Mouse (Mus musculus): ENCODE data around the gene Zfp688. TPM values are rescaled to one million over a fixed set of nuclear protein-coding genes. Genes with fewer than 3 reads are reported as not detected.
"Not testable (repeated sequence)": the region's sequence is repeated elsewhere in the genome, so short reads cannot be mapped to it uniquely, and the experiment has no call there.

Gene Zfp688
- 28.4 and 28.6 TPM in 2 replicates for polyA plus RNA-seq (2015; fragmentation: Nextera tagmentation; extraction: Ambion mirVana)

GRCm38 (mm10) chr7:127421388-127422191 is at the start of gene Zfp688:
Gene Zfp688, minus strand, starts transcription at chr7:127422068.
- WGBS = 1% methylated on average over 48 of the region's 48 CpGs
- Histone ChIP-seq H3K9ac (replicated peaks; ENCODE audit: low read depth, low read length) (peak within 1 kb of the TSS; percentile 93), H3K4me3 (replicated peaks; ENCODE audit: low read length) (peak within 1 kb of the TSS; percentile 75), H3K27ac (ENCODE audit: low read length) (peak within 1 kb of the TSS; percentile 60; the same call in 1 of the 2 replicates), H3K27me3 (replicated peaks; ENCODE audit: control insufficient read depth, insufficient read depth, low read length) (peaks cover 7% of the 10 kb centered on the region), H3K9me3 (ENCODE audit: control insufficient read depth, low read length) (no peaks in the 10 kb centered on the region), H3K36me3 (ENCODE audit: control insufficient read depth, insufficient read depth) (no peaks in the 10 kb centered on the region), H3K4me2 (ENCODE audit: low read length) (peak within 1 kb of the TSS; percentile 89), H3K4me1 (replicated peaks; ENCODE audit: control insufficient read depth, insufficient read depth, low read length) (peaks cover 14% of the 10 kb centered on the region)
- peak; percentile 99 for ATAC-seq

GRCm38 (mm10) chr7:127471646-127472010 is 49.8 kb upstream of the Zfp688 start:
- peak overlapping the region; percentile 89 for H3K4me2 ChIP-seq (ENCODE audit: low read length)
- H3K27me3 ChIP-seq (replicated peaks; ENCODE audit: control insufficient read depth, insufficient read depth, low read length) = no peaks in the 10 kb centered on the region
- H3K4me3 ChIP-seq (replicated peaks; ENCODE audit: low read length) = peak overlapping the region; percentile 78
- ATAC-seq = no peak; the same call in 1 of the 2 replicates
- WGBS = 0% methylated on average over 20 of the region's 25 CpGs
- peaks cover 19% of the 10 kb centered on the region for H3K4me1 ChIP-seq (replicated peaks; ENCODE audit: control insufficient read depth, insufficient read depth, low read length)
- H3K27ac ChIP-seq (ENCODE audit: low read length) = peak overlapping the region; percentile 98
- peaks cover 21% of the 10 kb centered on the region for H3K36me3 ChIP-seq (ENCODE audit: control insufficient read depth, insufficient read depth)
- 0 out of 2 replicates have a peak, but pooled peaks cover 4% of the 10 kb centered on the region for H3K9me3 ChIP-seq (ENCODE audit: control insufficient read depth, low read length)
- peak overlapping the region; percentile 97 for H3K9ac ChIP-seq (replicated peaks; ENCODE audit: low read depth, low read length)

- WGBS = under 1% methylated on average over 44 of the region's 46 CpGs
- H3K9me3 ChIP-seq (ENCODE audit: control insufficient read depth, low read length) = 0 out of 2 replicates have a peak, but pooled peaks cover 4% of the 10 kb centered on the region
- peak overlapping the region; percentile 98 for H3K27ac ChIP-seq (ENCODE audit: low read length)
- peaks cover 16% of the 10 kb centered on the region for H3K36me3 ChIP-seq (ENCODE audit: control insufficient read depth, insufficient read depth)
- peak; percentile 96 for ATAC-seq
- H3K9ac ChIP-seq (replicated peaks; ENCODE audit: low read depth, low read length) = peak overlapping the region; percentile 97
- peak overlapping the region; percentile 89 for H3K4me2 ChIP-seq (ENCODE audit: low read length)
- peaks cover 19% of the 10 kb centered on the region for H3K4me1 ChIP-seq (replicated peaks; ENCODE audit: control insufficient read depth, insufficient read depth, low read length)
- H3K27me3 ChIP-seq (replicated peaks; ENCODE audit: control insufficient read depth, insufficient read depth, low read length) = no peaks in the 10 kb centered on the region
- H3K4me3 ChIP-seq (replicated peaks; ENCODE audit: low read length) = peak overlapping the region; percentile 78
Observed at GRCm38 (mm10) chr7:127470743-127471645, 49.1 kb upstream of the Zfp688 start.

GRCm38 (mm10) chr7:127470011-127470715 is 48.3 kb upstream of the Zfp688 start:
- Histone ChIP-seq H3K4me2 (ENCODE audit: low read length) (peak overlapping the region; percentile 89), H3K4me3 (replicated peaks; ENCODE audit: low read length) (peak overlapping the region; percentile 78), H3K9me3 (ENCODE audit: control insufficient read depth, low read length) (0 out of 2 replicates have a peak, but pooled peaks cover 4% of the 10 kb centered on the region), H3K4me1 (replicated peaks; ENCODE audit: control insufficient read depth, insufficient read depth, low read length) (peaks cover 19% of the 10 kb centered on the region), H3K9ac (replicated peaks; ENCODE audit: low read depth, low read length) (peak overlapping the region; percentile 97), H3K27ac (ENCODE audit: low read length) (peak overlapping the region; percentile 98), H3K27me3 (replicated peaks; ENCODE audit: control insufficient read depth, insufficient read depth, low read length) (no peaks in the 10 kb centered on the region), H3K36me3 (ENCODE audit: control insufficient read depth, insufficient read depth) (peaks cover 9% of the 10 kb centered on the region)
- WGBS = 6% methylated on average over 10 of the region's 10 CpGs
- ATAC-seq = peak; percentile 11; the same call in 1 of the 2 replicates

DNA sequence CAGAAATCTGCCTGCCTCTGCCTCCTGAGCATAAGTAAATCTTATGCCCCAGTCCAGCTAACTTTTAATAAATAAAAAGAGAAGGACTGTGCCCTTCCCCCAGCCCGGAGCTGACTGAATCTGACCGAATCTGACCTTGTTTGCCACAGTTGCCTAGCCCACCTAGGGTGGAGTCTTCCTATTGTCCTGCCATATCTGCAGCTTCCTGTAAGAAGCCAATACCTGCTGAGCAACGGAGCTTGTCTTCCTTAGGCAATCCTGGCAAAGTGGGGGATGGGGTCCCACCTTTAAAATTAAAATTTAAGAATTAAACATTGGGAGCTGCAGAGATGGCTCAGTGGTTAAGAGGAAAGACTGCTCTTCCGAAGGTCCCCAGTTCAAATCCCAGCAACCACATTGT is 44.7 kb upstream of the Zfp688 start:
- 92% methylated on average over 4 of the region's 4 CpGs for WGBS
- no peak overlapping the region for H3K4me3 ChIP-seq (replicated peaks; ENCODE audit: low read length)
- peaks cover 2% of the 10 kb centered on the region; the same call in 1 of the 2 replicates for H3K36me3 ChIP-seq (ENCODE audit: control insufficient read depth, insufficient read depth)
- no peak overlapping the region for H3K27ac ChIP-seq (ENCODE audit: low read length)
- H3K4me2 ChIP-seq (ENCODE audit: low read length) = no peak overlapping the region
- no peaks in the 10 kb centered on the region for H3K27me3 ChIP-seq (replicated peaks; ENCODE audit: control insufficient read depth, insufficient read depth, low read length)
- H3K9ac ChIP-seq (replicated peaks; ENCODE audit: low read depth, low read length) = no peak overlapping the region
- ATAC-seq = no peak
- H3K9me3 ChIP-seq (ENCODE audit: control insufficient read depth, low read length) = 0 out of 2 replicates have a peak, but pooled peaks cover 4% of the 10 kb centered on the region
- H3K4me1 ChIP-seq (replicated peaks; ENCODE audit: control insufficient read depth, insufficient read depth, low read length) = peaks cover 10% of the 10 kb centered on the region

GRCm38 (mm10) chr7:127465670-127466069 is 43.8 kb upstream of the Zfp688 start:
- not testable (repeated sequence) for H3K27ac ChIP-seq (ENCODE audit: low read length); H3K4me2 ChIP-seq (ENCODE audit: low read length); H3K9me3 ChIP-seq (ENCODE audit: control insufficient read depth, low read length); H3K36me3 ChIP-seq (ENCODE audit: control insufficient read depth, insufficient read depth); ATAC-seq; H3K4me3 ChIP-seq (replicated peaks; ENCODE audit: low read length); H3K27me3 ChIP-seq (replicated peaks; ENCODE audit: control insufficient read depth, insufficient read depth, low read length); H3K9ac ChIP-seq (replicated peaks; ENCODE audit: low read depth, low read length)
- H3K4me1 ChIP-seq (replicated peaks; ENCODE audit: control insufficient read depth, insufficient read depth, low read length) = peaks cover 10% of the 10 kb centered on the region
- 96% methylated on average over 2 of the region's 2 CpGs for WGBS

DNA sequence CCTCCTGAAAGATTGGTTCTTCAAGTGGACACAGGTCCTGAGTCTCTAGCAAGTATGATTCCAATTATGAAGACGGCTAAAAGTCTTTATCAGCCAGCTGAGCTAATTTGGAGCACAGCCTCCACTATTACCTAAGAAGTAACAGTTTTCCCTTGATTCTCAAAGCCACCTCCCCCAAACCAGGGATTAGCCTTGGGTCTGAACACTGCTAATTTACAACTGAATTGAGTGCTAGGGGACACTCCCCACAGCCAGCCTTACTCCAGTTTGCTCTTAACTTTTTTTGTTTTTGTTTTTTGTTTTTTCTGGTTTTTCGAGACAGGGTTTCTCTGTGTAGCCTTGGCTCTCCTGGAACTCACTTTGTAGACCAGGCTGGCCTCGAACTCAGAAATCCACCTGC is 43.3 kb upstream of the Zfp688 start:
- Histone ChIP-seq H3K4me3 (replicated peaks; ENCODE audit: low read length) (no peak overlapping the region), H3K9ac (replicated peaks; ENCODE audit: low read depth, low read length) (no peak overlapping the region), H3K4me1 (replicated peaks; ENCODE audit: control insufficient read depth, insufficient read depth, low read length) (peaks cover 10% of the 10 kb centered on the region), H3K27ac (ENCODE audit: low read length) (no peak overlapping the region), H3K4me2 (ENCODE audit: low read length) (no peak overlapping the region), H3K36me3 (ENCODE audit: control insufficient read depth, insufficient read depth) (peaks cover 2% of the 10 kb centered on the region; the same call in 1 of the 2 replicates), H3K27me3 (replicated peaks; ENCODE audit: control insufficient read depth, insufficient read depth, low read length) (no peaks in the 10 kb centered on the region), H3K9me3 (ENCODE audit: control insufficient read depth, low read length) (0 out of 2 replicates have a peak, but pooled peaks cover 4% of the 10 kb centered on the region)
- no peak for ATAC-seq
- 89% methylated on average over 3 of the region's 3 CpGs for WGBS

GRCm38 (mm10) chr7:127459311-127459710 is 37.4 kb upstream of the Zfp688 start, which contains the start of gene Prr14:
Gene Prr14, plus strand, starts transcription at chr7:127459611.
- H3K9me3 ChIP-seq (ENCODE audit: control insufficient read depth, low read length); H3K4me3 ChIP-seq (replicated peaks; ENCODE audit: low read length); H3K9ac ChIP-seq (replicated peaks; ENCODE audit: low read depth, low read length); H3K4me2 ChIP-seq (ENCODE audit: low read length); H3K4me1 ChIP-seq (replicated peaks; ENCODE audit: control insufficient read depth, insufficient read depth, low read length); H3K27me3 ChIP-seq (replicated peaks; ENCODE audit: control insufficient read depth, insufficient read depth, low read length); H3K36me3 ChIP-seq (ENCODE audit: control insufficient read depth, insufficient read depth); H3K27ac ChIP-seq (ENCODE audit: low read length); ATAC-seq: not testable (repeated sequence)
- WGBS = 95% methylated on average over 8 of the region's 8 CpGs
